Mouse (Mus musculus) stomach, postnatal 0 days (tissue): ENCODE data around the gene Ipo5. TPM values are rescaled to one million over a fixed set of nuclear protein-coding genes. Genes with fewer than 3 reads are reported as not detected.

Experiments
- ATAC-seq: fragments of 200-750 bp; cut with Nextera tagmentation; 2 replicates; pipeline ENCODE4 v1.8.0; 2017; ENCODE audit not compliant: low FRiP score, low TSS enrichment
- DNase-seq: peaks from one replicate; pipeline ENCODE4 v3.0.0-alpha.2; 2016; ENCODE audit warnings: low spot score
- H3K27ac ChIP-seq: fragments of 300-500 bp; sonication (generic); replicated peaks from 2 replicates; pipeline ENCODE4 v1.5.1; 2014; ENCODE audit warnings: mild to moderate bottlenecking, control low read depth
- H3K27me3 ChIP-seq: fragments of 300-500 bp; sonication (generic); 2 replicates; pipeline ENCODE4 v1.6.1; 2014; ENCODE audit warnings: low read length; ENCODE audit not compliant: control insufficient read depth, insufficient read depth
- H3K36me3 ChIP-seq: fragments of 300-500 bp; sonication (generic); 2 replicates; pipeline ENCODE4 v1.6.1; 2014; ENCODE audit warnings: low read length, mixed read lengths; ENCODE audit not compliant: control insufficient read depth, insufficient read depth
- H3K4me1 ChIP-seq: fragments of 300-500 bp; sonication (generic); replicated peaks from 2 replicates; pipeline ENCODE4 v1.6.1; 2014; ENCODE audit warnings: antibody characterized with exemption; ENCODE audit not compliant: control insufficient read depth, insufficient read depth
- H3K4me2 ChIP-seq: fragments of 300-500 bp; sonication (generic); replicated peaks from 2 replicates; pipeline ENCODE4 v1.6.1; 2014; ENCODE audit warnings: low read depth, mild to moderate bottlenecking, control low read depth, moderate library complexity
- H3K4me3 ChIP-seq: fragments of 300-500 bp; sonication (generic); 2 replicates; pipeline ENCODE4 v1.5.1; 2014; ENCODE audit warnings: low read depth, low read length, control low read depth
- H3K9ac ChIP-seq: fragments of 300-500 bp; sonication (generic); 2 replicates; pipeline ENCODE4 v1.6.1; 2014; ENCODE audit warnings: mild to moderate bottlenecking, low read length, control low read depth, mixed read lengths
- H3K9me3 ChIP-seq: fragments of 300-500 bp; sonication (generic); 2 replicates; pipeline ENCODE4 v1.6.1; 2016; ENCODE audit warnings: low read length; ENCODE audit not compliant: control insufficient read depth
- CTCF ChIP-seq: IDR thresholded peaks from 2 replicates; pipeline ENCODE4 v1.5.1; 2016; ENCODE audit warnings: antibody characterized with exemption, low read depth, mild to moderate bottlenecking, moderate library complexity
- EP300 ChIP-seq: optimal IDR thresholded peaks from 2 replicates; pipeline ENCODE3; 2016; ENCODE audit warnings: antibody characterized with exemption
- WGBS: fragments of 180-500 bp; shearing (Covaris S2); extraction: QIAGEN DNeasy Blood & Tissue Kit; methylation state at CpG from one replicate; pipeline ENCODE4 v1.1.7; 2014; 5-methylcytosine and 5-hydroxymethylcytosine counted together
- polyA plus RNA-seq: library from polyadenylated mRNA; unstranded; fragments of >200 nt; fragmentation: Nextera tagmentation; extraction: Ambion mirVana; gene quantifications from 2 replicates; pipeline ENCODE4 v1.2.1, GENCODE M21; 2015

Ipo5 gene
- polyA plus RNA-seq, 1 experiment from 2014 or later, result 31.5 TPM

DNA sequence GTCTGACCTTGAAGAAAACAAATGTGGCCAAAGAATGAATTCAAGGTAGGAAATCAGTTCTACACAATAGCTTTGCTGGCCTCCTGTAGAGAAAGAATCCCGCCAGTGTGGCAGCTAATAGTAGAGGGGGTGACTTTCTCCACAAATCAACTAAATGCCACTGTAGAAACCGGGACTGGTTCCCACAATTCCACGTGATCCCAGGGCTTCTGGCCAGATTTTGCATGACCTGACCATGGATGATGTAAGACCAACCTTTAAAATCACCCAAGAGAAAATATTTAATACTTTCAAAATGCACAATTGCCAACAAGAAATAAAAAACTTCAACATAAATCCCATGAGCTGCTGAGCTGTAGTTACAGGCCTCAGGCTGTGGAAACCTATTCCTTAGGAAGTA is 1.6 kb upstream of the Ipo5 start:
- no peaks in the 10 kb centered on the region for H3K4me1 ChIP-seq
- no peak overlapping the region for H3K27ac ChIP-seq
- no peak for DNase-seq
- H3K9me3 ChIP-seq, result no peaks in the 10 kb centered on the region
- WGBS, result 71% methylated on average over 3 of the region's 3 CpGs
- H3K4me2 ChIP-seq, result no peak overlapping the region
- no peak for ATAC-seq
- no peak overlapping the region for H3K9ac ChIP-seq
- H3K27me3 ChIP-seq, result no peaks in the 10 kb centered on the region
- no peak overlapping the region for H3K4me3 ChIP-seq
- TF ChIP-seq EP300 (no peak), CTCF (no peak)
- no peaks in the 10 kb centered on the region for H3K36me3 ChIP-seq

DNA sequence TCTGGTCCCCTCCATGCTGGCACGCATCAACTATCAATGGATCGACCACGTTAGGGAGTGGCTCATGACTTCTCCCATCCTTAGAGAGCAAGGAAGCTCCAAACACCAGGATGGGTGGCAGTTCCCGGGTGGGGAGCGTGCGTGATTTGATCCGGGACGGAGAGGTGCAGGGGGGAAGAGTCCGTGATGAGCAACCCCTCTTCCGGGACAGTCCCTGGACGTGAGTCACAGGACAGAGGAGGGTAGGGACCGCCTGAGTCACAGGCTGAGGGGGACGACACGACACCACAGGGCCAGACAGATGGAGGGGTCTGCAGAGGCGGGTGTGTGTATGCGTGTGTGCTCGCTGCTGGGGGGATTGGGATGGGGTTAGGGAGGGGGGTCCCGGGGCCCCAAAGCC is 704 bp upstream of the Ipo5 start:
- DNase-seq (no peak), ATAC-seq (peak; percentile 75)
- H3K36me3 ChIP-seq, result no peaks in the 10 kb centered on the region
- no peaks in the 10 kb centered on the region for H3K4me1 ChIP-seq
- H3K9ac ChIP-seq, result peak overlapping the region; percentile 87
- no peak for TF ChIP-seq EP300
- TF ChIP-seq CTCF, result no peak
- H3K27ac ChIP-seq, result peak overlapping the region; percentile 83
- H3K27me3 ChIP-seq, result no peaks in the 10 kb centered on the region
- H3K4me2 ChIP-seq, result peak overlapping the region; percentile 95
- WGBS, result 1% methylated on average over 14 of the region's 18 CpGs
- H3K9me3 ChIP-seq, result no peaks in the 10 kb centered on the region
- H3K4me3 ChIP-seq, result peak overlapping the region; percentile 76

DNA sequence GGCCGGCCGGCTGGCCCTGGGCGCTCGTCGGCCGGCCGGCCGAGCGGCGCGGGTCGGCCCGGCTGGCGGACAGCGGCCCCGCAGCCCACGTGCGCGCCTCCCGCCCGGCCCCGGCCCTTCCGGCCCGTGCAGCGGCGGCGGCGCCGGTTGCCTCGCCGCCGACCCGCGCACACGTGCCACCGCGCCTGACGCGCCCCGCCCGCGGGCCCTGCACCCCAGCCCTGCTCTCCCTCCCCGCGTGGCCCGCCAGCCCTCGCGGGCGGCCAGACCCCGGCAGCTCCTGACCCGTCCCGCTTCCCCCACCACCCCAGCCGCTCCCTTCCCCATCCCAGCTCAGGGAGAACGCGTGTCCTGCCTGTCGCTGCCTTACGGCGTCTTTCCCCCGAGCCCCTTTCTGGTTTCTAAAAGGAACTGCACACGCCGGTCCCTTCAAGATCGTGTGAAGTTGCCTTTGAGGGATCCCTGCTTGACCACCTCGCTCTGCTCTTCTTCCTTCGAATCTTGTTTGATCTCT is 421 bp downstream of the Ipo5 start:
- under 1% methylated on average over 40 of the region's 63 CpGs for WGBS
- peak; percentile 57 for ATAC-seq
- Histone ChIP-seq H3K4me1 (no peaks in the 10 kb centered on the region), H3K4me2 (peak overlapping the region; percentile 78), H3K27me3 (no peaks in the 10 kb centered on the region), H3K4me3 (peak overlapping the region; percentile 76), H3K36me3 (no peaks in the 10 kb centered on the region), H3K9ac (peak overlapping the region; percentile 86), H3K9me3 (no peaks in the 10 kb centered on the region), H3K27ac (peak overlapping the region; percentile 97)
- no peak for TF ChIP-seq EP300
- TF ChIP-seq CTCF, result peak; percentile 21; the same call in 1 of the 2 replicates
- peak; percentile 73 for DNase-seq

DNA sequence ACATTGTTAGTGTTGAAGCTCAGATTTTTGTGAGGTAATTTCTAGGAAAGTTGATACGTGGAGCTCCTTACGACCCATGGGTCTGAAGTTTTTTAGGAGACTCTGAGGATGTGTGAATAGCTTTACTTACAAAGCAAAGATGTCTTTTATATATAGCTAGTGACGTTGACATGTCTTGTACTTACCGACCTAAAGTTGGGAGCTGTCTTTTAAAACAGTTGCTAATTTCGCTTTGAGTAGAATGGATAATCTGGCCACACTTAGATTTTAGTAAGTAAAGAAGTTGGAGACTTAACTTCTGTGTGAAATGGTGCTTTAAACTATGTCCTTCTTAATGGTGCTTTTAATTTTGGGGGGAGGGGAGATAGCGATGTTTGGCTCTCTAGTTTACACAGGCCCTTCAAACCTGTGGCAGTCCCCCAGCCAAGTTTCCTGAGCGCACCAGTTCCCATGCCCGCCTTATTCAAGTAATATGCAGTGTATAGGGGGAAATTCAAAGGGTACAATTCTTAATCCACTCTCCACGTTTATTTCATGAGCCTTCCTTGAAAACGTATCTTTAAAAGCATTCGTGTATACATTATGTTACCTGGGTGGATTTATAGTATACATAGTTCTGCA is 1.2 kb downstream of the Ipo5 start:
- no peak for TF ChIP-seq CTCF
- no peak for TF ChIP-seq EP300
- Histone ChIP-seq H3K9ac (peak overlapping the region; percentile 86; the same call in 1 of the 2 replicates), H3K9me3 (no peaks in the 10 kb centered on the region), H3K36me3 (no peaks in the 10 kb centered on the region; the same call in 1 of the 2 replicates), H3K4me1 (no peaks in the 10 kb centered on the region), H3K27ac (no peak overlapping the region), H3K27me3 (no peaks in the 10 kb centered on the region), H3K4me2 (peak overlapping the region; percentile 78), H3K4me3 (peak overlapping the region; percentile 76)
- DNase-seq, result no peak
- no peak for ATAC-seq
- 10% methylated on average over 11 of the region's 11 CpGs for WGBS

DNA sequence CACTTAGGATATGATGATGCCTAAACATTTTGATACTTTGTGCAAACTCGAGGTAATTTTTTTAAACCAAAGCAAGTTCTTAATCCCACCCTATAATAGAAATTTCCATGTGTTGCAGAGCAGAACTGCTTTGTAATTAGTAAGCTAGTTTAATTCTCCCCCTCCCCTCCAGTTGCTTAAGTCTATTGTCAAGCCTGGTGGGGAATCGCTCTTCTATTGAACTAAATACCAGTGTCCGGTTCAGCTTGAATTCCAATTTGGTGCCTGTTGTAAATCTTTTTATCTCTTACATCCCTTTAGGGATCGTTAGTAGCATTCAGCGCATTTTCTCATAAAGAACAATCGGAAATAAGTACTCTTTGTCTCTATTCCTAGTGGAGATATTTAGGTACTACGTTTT is 1.9 kb downstream of the Ipo5 start:
- Histone ChIP-seq H3K4me2 (no peak overlapping the region), H3K4me3 (no peak overlapping the region)
- no peak for DNase-seq

DNA sequence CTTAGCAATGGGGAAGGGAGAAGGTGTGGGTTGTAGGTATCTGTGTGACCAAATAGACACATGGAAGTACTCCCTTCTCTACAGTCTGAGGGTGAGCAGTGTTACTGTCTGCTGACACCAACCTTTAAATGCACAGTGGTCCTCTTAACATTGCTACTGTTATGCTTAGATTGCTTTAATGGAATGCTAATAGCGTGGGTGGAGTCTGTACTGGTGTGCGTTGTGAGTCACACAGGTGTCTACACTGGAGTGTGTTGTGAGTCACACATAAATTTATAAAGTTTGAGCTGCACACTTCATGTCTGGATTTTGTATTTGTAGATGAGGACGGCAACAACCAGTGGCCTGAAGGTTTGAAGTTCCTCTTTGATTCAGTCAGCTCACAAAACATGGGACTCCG is 10.8 kb downstream of the Ipo5 start:
- Histone ChIP-seq H3K4me1 (no peaks in the 10 kb centered on the region), H3K36me3 (peaks cover 30% of the 10 kb centered on the region), H3K9me3 (no peaks in the 10 kb centered on the region), H3K9ac (no peak overlapping the region), H3K27ac (no peak overlapping the region), H3K4me3 (no peak overlapping the region), H3K4me2 (no peak overlapping the region), H3K27me3 (no peaks in the 10 kb centered on the region)
- ATAC-seq (0 out of 2 replicates have a peak, but pooled peaks have one; percentile 29), DNase-seq (no peak)
- WGBS, result 73% methylated on average over 4 of the region's 4 CpGs
- TF ChIP-seq CTCF, result no peak
- no peak for TF ChIP-seq EP300

More for the DNA sequence above, 1.9 kb downstream of the Ipo5 start:
- Histone ChIP-seq H3K36me3 (no peaks in the 10 kb centered on the region; the same call in 1 of the 2 replicates), H3K9me3 (no peaks in the 10 kb centered on the region), H3K27me3 (no peaks in the 10 kb centered on the region), H3K9ac (peak overlapping the region; percentile 3; the same call in 1 of the 2 replicates), H3K27ac (no peak overlapping the region), H3K4me1 (no peaks in the 10 kb centered on the region)
- WGBS, result 43% methylated on average over 7 of the region's 7 CpGs
- no peak for TF ChIP-seq CTCF
- TF ChIP-seq EP300, result no peak
- ATAC-seq, result no peak
